Mouse (Mus musculus) olfactory bulb, adult 2 months (tissue): Measurements from ENCODE around the gene Gm26558.

ENCODE experiments used
- CTCF ChIP-seq: fragments of 200-500 bp; IDR thresholded peaks from 2 replicates; pipeline ENCODE4 v1.5.1; 2012; ENCODE audit warnings: low read depth, mild to moderate bottlenecking, low read length, moderate library complexity; ENCODE audit not compliant: insufficient read depth
- POLR2A ChIP-seq: fragments of 200-500 bp; IDR thresholded peaks from 2 replicates; pipeline ENCODE4 v1.6.1; 2012; ENCODE audit warnings: mild to moderate bottlenecking, low read depth, low read length, moderate library complexity; ENCODE audit not compliant: insufficient read depth

GRCm38 (mm10) chr2:70702403-70702802 lies 40.5 kb upstream of the Gm26558 start:
- no peak for TF ChIP-seq CTCF
- no peak for TF ChIP-seq POLR2A
